ENCODE assay signal across 22 mouse cellular contexts in genomic region chrX:69663038-69663437, GRCm38 (mm10).
A peak's percentile ranks its signal among the peaks of the same experiment; 100 is the strongest.
DNase-seq lines count a peak whose midpoint lies in the region; ATAC-seq and TF ChIP-seq lines count a peak whose summit lies in the region.
"Had no signal": no experiment of that assay in that cellular context is flagged by ENCODE, and none has a peak within 500 bp of the region (broad histone marks: within the 10 kb centered on the region; RNA-seq: fewer than 3 reads in every experiment).

No protein-coding gene starts in this region.

- H3K4me3 ChIP-seq in forebrain, embryonic 13.5 days = no peak overlapping the region
- H3K4me3 ChIP-seq in forebrain, embryonic 16.5 days (replicated peaks; ENCODE audit: low read length) = no peak overlapping the region
- H3K4me3 ChIP-seq in forebrain, embryonic 15.5 days = no peak overlapping the region
- H3K4me3 ChIP-seq in forebrain, embryonic 10.5 days = no peak overlapping the region
- no peak overlapping the region for H3K4me3 ChIP-seq in neural tube, embryonic 14.5 days (ENCODE audit: low read depth, low read length)
- H3K4me3 ChIP-seq: embryonic facial prominence, embryonic 13.5 days; embryonic facial prominence, embryonic 15.5 days had no signal

- DNase-seq in forebrain, embryonic 10.5 days (ENCODE audit: extremely low spot score, low spot score) = no peak
- no peak for DNase-seq in neural tube, embryonic 10.5 days (ENCODE audit: extremely low spot score, low spot score)
- peak; percentile 58 for DNase-seq in brain, embryonic 14.5 days (ENCODE audit: low read depth)
- DNase-seq: adrenal gland, adult 8-10 months; adrenal gland, postnatal 14 days; adrenal gland, postnatal 36 days; cerebellum, adult 11 months; cerebellum, adult 18-20 months; cerebellum, adult 8-10 months; cerebellum, adult 9-11 months; cerebellum, postnatal 14 days; cerebellum, postnatal 36 days; embryo, embryonic 11 days had no signal

- peak; percentile 67; the same call in 1 of the 2 replicates for ATAC-seq in forebrain, embryonic 13.5 days
- ATAC-seq in forebrain, embryonic 16.5 days = no peak
- ATAC-seq in forebrain, embryonic 15.5 days (replicated peaks) = 0 out of 2 replicates have a peak, but pooled peaks have one; percentile 35
- ATAC-seq in neural tube, embryonic 14.5 days (ENCODE audit: low read depth) = peak; percentile 60; the same call in 1 of the 2 replicates
- no peak for ATAC-seq in erythroblast, adult 5-6 weeks (replicated peaks; ENCODE audit: low FRiP score, poor library complexity, severe bottlenecking)
- ATAC-seq: activated CD4-positive, CD25-positive, alpha-beta regulatory T cell, adult 4 months; Patski had no signal

- TF ChIP-seq CTCF in brain, embryonic 14.5 days (IDR thresholded peaks at IDR 0.05; ENCODE audit: borderline replicate concordance, extremely low read depth, insufficient read depth, insufficient read length) = no peak

- H3K27me3 ChIP-seq in forebrain, embryonic 13.5 days = no peaks in the 10 kb centered on the region
- no peaks in the 10 kb centered on the region for H3K27me3 ChIP-seq in forebrain, embryonic 16.5 days (replicated peaks; ENCODE audit: control insufficient read depth, insufficient read depth, low read length)
- no peaks in the 10 kb centered on the region for H3K27me3 ChIP-seq in forebrain, embryonic 15.5 days
- no peaks in the 10 kb centered on the region for H3K27me3 ChIP-seq in forebrain, embryonic 10.5 days (ENCODE audit: poor library complexity, severe bottlenecking)
- H3K27me3 ChIP-seq in neural tube, embryonic 14.5 days (ENCODE audit: control insufficient read depth, insufficient read depth, low read length) = no peaks in the 10 kb centered on the region
- H3K27me3 ChIP-seq: embryonic facial prominence, embryonic 13.5 days; embryonic facial prominence, embryonic 15.5 days had no signal

- no peak overlapping the region for H3K27ac ChIP-seq in forebrain, embryonic 13.5 days
- no peak overlapping the region for H3K27ac ChIP-seq in forebrain, embryonic 16.5 days (ENCODE audit: low read length)
- H3K27ac ChIP-seq in forebrain, embryonic 15.5 days (replicated peaks) = no peak overlapping the region
- no peak overlapping the region for H3K27ac ChIP-seq in forebrain, embryonic 10.5 days
- H3K27ac ChIP-seq in neural tube, embryonic 14.5 days (ENCODE audit: low read depth, low read length) = no peak overlapping the region
- H3K27ac ChIP-seq: embryonic facial prominence, embryonic 13.5 days; embryonic facial prominence, embryonic 15.5 days had no signal

- H3K4me2 ChIP-seq in forebrain, embryonic 13.5 days = no peak overlapping the region
- H3K4me2 ChIP-seq in forebrain, embryonic 16.5 days (ENCODE audit: low read length) = no peak overlapping the region
- H3K4me2 ChIP-seq in forebrain, embryonic 15.5 days (replicated peaks) = no peak overlapping the region
- H3K4me2 ChIP-seq in neural tube, embryonic 14.5 days (ENCODE audit: low read depth, low read length) = no peak overlapping the region
- H3K4me2 ChIP-seq: embryonic facial prominence, embryonic 13.5 days; embryonic facial prominence, embryonic 15.5 days had no signal

- WGBS in forebrain, embryonic 13.5 days = 42% methylated on average over 2 of the region's 2 CpGs
- 22% methylated on average over 2 of the region's 2 CpGs for WGBS in forebrain, embryonic 16.5 days
- 37% methylated on average over 2 of the region's 2 CpGs for WGBS in forebrain, embryonic 15.5 days
- WGBS in forebrain, embryonic 10.5 days = 70% methylated on average over 2 of the region's 2 CpGs
- WGBS in neural tube, embryonic 14.5 days = 31% methylated on average over 2 of the region's 2 CpGs

- H3K4me1 ChIP-seq in forebrain, embryonic 13.5 days = peaks cover 7% of the 10 kb centered on the region; the same call in 1 of the 2 replicates
- H3K4me1 ChIP-seq in forebrain, embryonic 16.5 days (replicated peaks; ENCODE audit: control insufficient read depth, insufficient read depth, low read length) = no peaks in the 10 kb centered on the region
- peaks cover 6% of the 10 kb centered on the region; the same call in 1 of the 2 replicates for H3K4me1 ChIP-seq in forebrain, embryonic 15.5 days
- H3K4me1 ChIP-seq in forebrain, embryonic 10.5 days = peaks cover 4% of the 10 kb centered on the region; the same call in 1 of the 2 replicates
- no peaks in the 10 kb centered on the region for H3K4me1 ChIP-seq in neural tube, embryonic 14.5 days (ENCODE audit: control insufficient read depth, insufficient read depth, low read length)
- H3K4me1 ChIP-seq: embryonic facial prominence, embryonic 13.5 days; embryonic facial prominence, embryonic 15.5 days had no signal

- no peaks in the 10 kb centered on the region for H3K36me3 ChIP-seq in forebrain, embryonic 13.5 days (ENCODE audit: poor library complexity, severe bottlenecking)
- H3K36me3 ChIP-seq in forebrain, embryonic 16.5 days (ENCODE audit: control insufficient read depth, insufficient read depth) = no peaks in the 10 kb centered on the region
- no peaks in the 10 kb centered on the region for H3K36me3 ChIP-seq in forebrain, embryonic 15.5 days
- H3K36me3 ChIP-seq in forebrain, embryonic 10.5 days (replicated peaks) = no peaks in the 10 kb centered on the region
- H3K36me3 ChIP-seq in neural tube, embryonic 14.5 days (ENCODE audit: control insufficient read depth, insufficient read depth, low read length) = no peaks in the 10 kb centered on the region
- H3K36me3 ChIP-seq: embryonic facial prominence, embryonic 13.5 days; embryonic facial prominence, embryonic 15.5 days had no signal

- no peak overlapping the region for H3K9ac ChIP-seq in forebrain, embryonic 13.5 days
- H3K9ac ChIP-seq in forebrain, embryonic 16.5 days (replicated peaks; ENCODE audit: low read depth, low read length) = no peak overlapping the region
- H3K9ac ChIP-seq in forebrain, embryonic 15.5 days (replicated peaks) = no peak overlapping the region
- H3K9ac ChIP-seq in neural tube, embryonic 14.5 days (replicated peaks; ENCODE audit: low read depth, low read length) = no peak overlapping the region
- H3K9ac ChIP-seq: embryonic facial prominence, embryonic 13.5 days; embryonic facial prominence, embryonic 15.5 days had no signal

- no peaks in the 10 kb centered on the region for H3K9me3 ChIP-seq in forebrain, embryonic 13.5 days (replicated peaks)
- H3K9me3 ChIP-seq in forebrain, embryonic 16.5 days (ENCODE audit: control insufficient read depth, low read length) = no peaks in the 10 kb centered on the region
- no peaks in the 10 kb centered on the region for H3K9me3 ChIP-seq in forebrain, embryonic 15.5 days
- H3K9me3 ChIP-seq in forebrain, embryonic 10.5 days = no peaks in the 10 kb centered on the region
- no peaks in the 10 kb centered on the region for H3K9me3 ChIP-seq in neural tube, embryonic 14.5 days (ENCODE audit: control insufficient read depth, low read length)
- H3K9me3 ChIP-seq: embryonic facial prominence, embryonic 13.5 days; embryonic facial prominence, embryonic 15.5 days had no signal

- no peak for TF ChIP-seq POLR2A in brain, embryonic 14.5 days (IDR thresholded peaks at IDR 0.05; ENCODE audit: borderline replicate concordance, extremely low read depth, insufficient read depth, insufficient read length, poor library complexity, severe bottlenecking)

Comparison
In these comparisons a context has a peak if more than half of its experiments do, and no peak if none do; other contexts are left out.
1. ATAC-seq: peak in forebrain, embryonic 13.5 days (single experiment), forebrain, embryonic 15.5 days (single experiment) and neural tube, embryonic 14.5 days (single experiment); none in forebrain, embryonic 16.5 days (single experiment) and erythroblast, adult 5-6 weeks (single experiment).